Mouse (Mus musculus) CH12.LX (cell line): ENCODE results near the gene Fnd3c2. TPM values are rescaled to one million over a fixed set of nuclear protein-coding genes. Genes with fewer than 3 reads are reported as not detected.

ENCODE experiments used
- DNase-seq: peaks from one replicate; pipeline ENCODE4 v3.0.0-alpha.2; 2013; ENCODE audit errors: extremely low read depth
- H3K27ac ChIP-seq: 2 replicates; pipeline ENCODE4 v1.5.1; 2012; ENCODE audit warnings: low read depth, mild to moderate bottlenecking, control low read depth, moderate library complexity; ENCODE audit not compliant: insufficient read depth
- H3K27me3 ChIP-seq: replicated peaks from 2 replicates; pipeline ENCODE3; 2012; ENCODE audit warnings: inconsistent platforms
- H3K36me3 ChIP-seq, 2 experiments: replicated peaks in 1 of 2; 2 replicates each; pipeline versions ENCODE3 to v1.6.1; 2012; ENCODE audit warnings: inconsistent platforms in 1 of 2, low read length in 1 of 2, mild to moderate bottlenecking in 1 of 2, mixed read lengths in 1 of 2, moderate library complexity in 1 of 2; ENCODE audit not compliant: control insufficient read depth in 1 of 2, insufficient read depth in 1 of 2
- H3K4me1 ChIP-seq, 2 experiments: 2 replicates each; pipeline ENCODE4 v1.6.1; 2012; ENCODE audit warnings: inconsistent platforms in 1 of 2, moderate library complexity in 1 of 2; ENCODE audit not compliant: insufficient read depth in 2 of 2, control insufficient read depth in 1 of 2
- H3K4me2 ChIP-seq: 2 replicates; pipeline ENCODE4 v1.6.1; 2012; ENCODE audit warnings: low read depth, mild to moderate bottlenecking, control low read depth; ENCODE audit not compliant: poor library complexity, insufficient read depth, severe bottlenecking
- H3K4me3 ChIP-seq, 3 experiments: fragments of 150-350 bp in 1 of 3; sonication (generic) in 1 of 3; replicated peaks in 1 of 3; 2 replicates each; pipeline versions ENCODE3 to v1.5.1; 2011 to 2012; ENCODE audit warnings: low read depth in 2 of 3, low read length in 2 of 3, mild to moderate bottlenecking in 2 of 3, moderate library complexity in 2 of 3, control low read depth in 1 of 3, improper control_type of control experiment in 1 of 3, inconsistent platforms in 1 of 3, mixed read lengths in 1 of 3; ENCODE audit not compliant: poor library complexity in 1 of 3
- H3K79me2 ChIP-seq: replicated peaks from 2 replicates; pipeline ENCODE4 v1.6.1; 2012; ENCODE audit warnings: mild to moderate bottlenecking, moderate library complexity; ENCODE audit not compliant: control insufficient read depth, poor library complexity, insufficient read depth, severe bottlenecking; ENCODE audit errors: extremely low read depth
- H3K9ac ChIP-seq: 2 replicates; pipeline ENCODE4 v1.6.1; 2012; ENCODE audit warnings: low read depth, mild to moderate bottlenecking, control low read depth, moderate library complexity; ENCODE audit not compliant: insufficient read depth
- H3K9me3 ChIP-seq: replicated peaks from 2 replicates; pipeline ENCODE3; 2012; ENCODE audit warnings: low read length, inconsistent platforms, mixed read lengths
- BHLHE40 ChIP-seq: IDR thresholded peaks from 2 replicates; pipeline ENCODE4 v1.6.1; 2011; ENCODE audit warnings: mild to moderate bottlenecking, low read depth, low read length, improper control_type of control experiment
- CHD1 ChIP-seq: IDR thresholded peaks from 2 replicates; pipeline ENCODE4 v1.6.1; 2012; ENCODE audit warnings: low read depth, low read length, improper control_type of control experiment, inconsistent platforms
- CHD2 ChIP-seq: IDR thresholded peaks from 2 replicates; pipeline ENCODE4 v1.6.1; 2011; ENCODE audit warnings: low read length, improper control_type of control experiment
- CTCF ChIP-seq, 2 experiments: IDR thresholded peaks in 1 of 2; conservative IDR thresholded peaks in 1 of 2; 2 replicates each; pipeline ENCODE4 v1.5.1; 2011 to 2012; ENCODE audit warnings: low read depth in 2 of 2, low read length in 2 of 2, improper control_type of control experiment in 1 of 2, inconsistent platforms in 1 of 2, mild to moderate bottlenecking in 1 of 2, moderate library complexity in 1 of 2
- E2F4 ChIP-seq: IDR thresholded peaks from 2 replicates; pipeline ENCODE4 v1.6.1; 2011; ENCODE audit warnings: low read depth, low read length, improper control_type of control experiment; ENCODE audit not compliant: insufficient replicate concordance
- EP300 ChIP-seq: IDR thresholded peaks from 2 replicates; pipeline ENCODE4 v1.6.1; 2011; ENCODE audit warnings: low read length, improper control_type of control experiment
- GABPA ChIP-seq: IDR thresholded peaks from 2 replicates; pipeline ENCODE4 v1.6.1; 2012; ENCODE audit warnings: low read depth, low read length, improper control_type of control experiment, inconsistent platforms; ENCODE audit not compliant: insufficient replicate concordance
- HCFC1 ChIP-seq: IDR thresholded peaks from 2 replicates; pipeline ENCODE4 v1.6.1; 2012; ENCODE audit warnings: low read depth, mild to moderate bottlenecking, inconsistent platforms, low read length, improper control_type of control experiment
- IRF4 ChIP-seq: IDR thresholded peaks from 2 replicates; pipeline ENCODE4 v1.6.1; 2014; ENCODE audit warnings: low read depth, mild to moderate bottlenecking, inconsistent platforms, low read length, improper control_type of control experiment
- JUND ChIP-seq: conservative IDR thresholded peaks from 2 replicates; pipeline ENCODE4 v1.6.1; 2011; ENCODE audit warnings: low read depth, low read length, improper control_type of control experiment
- KAT2A ChIP-seq: IDR thresholded peaks from 2 replicates; pipeline ENCODE4 v1.6.1; 2012; ENCODE audit warnings: low read length, improper control_type of control experiment, inconsistent platforms; ENCODE audit not compliant: insufficient replicate concordance
- MAFK ChIP-seq: IDR thresholded peaks from 2 replicates; pipeline ENCODE4 v1.6.1; 2011; ENCODE audit warnings: low read length, improper control_type of control experiment; ENCODE audit not compliant: insufficient replicate concordance
- MAX ChIP-seq: IDR thresholded peaks from 2 replicates; pipeline ENCODE4 v1.6.1; 2011; ENCODE audit warnings: low read length, improper control_type of control experiment
- MAZ ChIP-seq: IDR thresholded peaks from 2 replicates; pipeline ENCODE4 v1.6.1; 2012; ENCODE audit warnings: low read depth, mild to moderate bottlenecking, inconsistent platforms, low read length, improper control_type of control experiment, moderate library complexity
- MEF2A ChIP-seq: IDR thresholded peaks from 2 replicates; pipeline ENCODE4 v1.6.1; 2014; ENCODE audit warnings: low read depth, mild to moderate bottlenecking, inconsistent platforms, low read length, improper control_type of control experiment, borderline replicate concordance
- MYC ChIP-seq: IDR thresholded peaks from 2 replicates; pipeline ENCODE4 v1.6.1; 2011; ENCODE audit warnings: low read depth, mild to moderate bottlenecking, improper control_type of control experiment, low read length
- NRF1 ChIP-seq: IDR thresholded peaks from 2 replicates; pipeline ENCODE4 v1.6.1; 2014; ENCODE audit warnings: low read depth, mild to moderate bottlenecking, inconsistent platforms, low read length, improper control_type of control experiment, moderate library complexity
- PAX5 ChIP-seq: IDR thresholded peaks from 2 replicates; pipeline ENCODE4 v1.6.1; 2012; ENCODE audit warnings: low read length, inconsistent platforms, mixed read lengths
- POLR2A ChIP-seq: IDR thresholded peaks from 2 replicates; pipeline ENCODE4 v1.6.1; 2011; ENCODE audit warnings: low read depth, mild to moderate bottlenecking, improper control_type of control experiment, low read length
- POLR2AphosphoS2 ChIP-seq: IDR thresholded peaks from 2 replicates; pipeline ENCODE4 v1.6.1; 2011; ENCODE audit warnings: low read depth, low read length, improper control_type of control experiment
- RAD21 ChIP-seq: IDR thresholded peaks from 2 replicates; pipeline ENCODE4 v1.6.1; 2011; ENCODE audit warnings: low read depth, mild to moderate bottlenecking, low read length, improper control_type of control experiment, moderate library complexity
- RCOR1 ChIP-seq: conservative IDR thresholded peaks from 2 replicates; pipeline ENCODE4 v1.6.1; 2012; ENCODE audit warnings: low read depth, mild to moderate bottlenecking, inconsistent platforms, low read length, improper control_type of control experiment
- SIN3A ChIP-seq: IDR thresholded peaks from 2 replicates; pipeline ENCODE4 v1.6.1; 2012; ENCODE audit warnings: low read length, improper control_type of control experiment, inconsistent platforms
- SMC3 ChIP-seq: IDR thresholded peaks from 2 replicates; pipeline ENCODE4 v1.6.1; 2011; ENCODE audit warnings: low read depth, low read length, improper control_type of control experiment
- TBP ChIP-seq: conservative IDR thresholded peaks from 2 replicates; pipeline ENCODE4 v1.6.1; 2011; ENCODE audit warnings: low read depth, low read length, improper control_type of control experiment
- TCF12 ChIP-seq: IDR thresholded peaks from 2 replicates; pipeline ENCODE4 v1.6.1; 2014; ENCODE audit warnings: low read depth, mild to moderate bottlenecking, inconsistent platforms, low read length, improper control_type of control experiment
- UBTF ChIP-seq: IDR thresholded peaks from 2 replicates; pipeline ENCODE4 v1.6.1; 2012; ENCODE audit warnings: low read depth, mild to moderate bottlenecking, inconsistent platforms, low read length, improper control_type of control experiment, moderate library complexity
- USF1 ChIP-seq: IDR thresholded peaks from 2 replicates; pipeline ENCODE4 v1.6.1; 2014; ENCODE audit warnings: low read depth, mild to moderate bottlenecking, inconsistent platforms, low read length, improper control_type of control experiment
- ZKSCAN1 ChIP-seq: IDR thresholded peaks from 2 replicates; pipeline ENCODE4 v1.6.1; 2012; ENCODE audit warnings: low read depth, inconsistent platforms, low read length, improper control_type of control experiment, borderline replicate concordance
- ZMIZ1 ChIP-seq: IDR thresholded peaks from 2 replicates; pipeline ENCODE4 v1.6.1; 2012; ENCODE audit warnings: low read depth, mild to moderate bottlenecking, inconsistent platforms, low read length, improper control_type of control experiment
- ZNF384 ChIP-seq: IDR thresholded peaks from 2 replicates; pipeline ENCODE4 v1.6.1; 2012; ENCODE audit warnings: low read depth, low read length, improper control_type of control experiment, inconsistent platforms
- dilution Hi-C: fragments of 300-500 bp; cut with MboI; formaldehyde crosslinking; loops from 2 replicates; pipeline ENCODE4 v1.14.3; 2020; ENCODE audit warnings: low sequenced_read_pairs; ENCODE audit not compliant: extremely low pct_unique_long_range_greater_than_20kb, extremely low pct_ligation_motif_present
- in situ Hi-C: fragments of 300-500 bp; cut with MboI; formaldehyde crosslinking; loops from 3 replicates; pipeline ENCODE4 v1.14.3; 2019; ENCODE audit warnings: low sequenced_read_pairs, low pct_ligation_motif_present, low pct_unique_long_range_greater_than_20kb, mixed read lengths
- polyA plus RNA-seq: library from polyadenylated mRNA; unstranded; fragments of >175 nt; gene quantifications from 2 replicates; pipeline ENCODE4 v1.2.1, GENCODE M21; 2012; ENCODE audit warnings: low read depth; ENCODE audit not compliant: insufficient read length
- total RNA-seq, 2 experiments: library from RNA; depleted of rRNA; stranded (reverse); fragments of 300-350 nt in 1 of 2; fragments of >200 nt in 1 of 2; gene quantifications; 2 replicates each; pipeline ENCODE4 v1.2.3; 2012 to 2014

Gene Fnd3c2
- total and polyA plus RNA-seq, 3 experiments = not detected

GRCm38 (mm10) chrX:106221058-106221457, 34.1 kb downstream of the Fnd3c2 start, which contains the start of gene Taf9b:
Gene Taf9b (minus strand): TSS chrX:106221158.
- in situ Hi-C loops (no loop called here), dilution Hi-C loops (no loop called here)
- H3K9ac ChIP-seq = no peak within 1 kb of the TSS
- no peak within 1 kb of the TSS for H3K27ac ChIP-seq
- peak within 1 kb of the TSS; percentile 7; the same call in 1 of the 2 replicates for H3K4me2 ChIP-seq
- no peak for DNase-seq
- no peaks in the 10 kb centered on the region for H3K36me3 ChIP-seq
- H3K9me3 ChIP-seq = no peaks in the 10 kb centered on the region
- H3K4me1 ChIP-seq = no peaks in the 10 kb centered on the region
- H3K4me3 ChIP-seq = peak within 1 kb of the TSS in 2 of 3 experiments; percentile 61 to 69
- H3K27me3 ChIP-seq = no peaks in the 10 kb centered on the region
- no peaks in the 10 kb centered on the region for H3K79me2 ChIP-seq
- TF ChIP-seq GABPA (no peak), TBP (no peak), PAX5 (no peak), USF1 (no peak), ZMIZ1 (no peak), MAFK (no peak), POLR2A (no peak), EP300 (no peak)

- dilution Hi-C loops = no loop called here
- in situ Hi-C loops = no loop called here
- TF ChIP-seq PAX5 (no peak), GABPA (no peak), E2F4 (no peak), UBTF (no peak; the same call in 1 of the 2 replicates), MYC (no peak), SMC3 (no peak), MAFK (no peak), IRF4 (no peak), ZNF384 (no peak), CHD2 (peak; percentile 37; the same call in 1 of the 2 replicates), SIN3A (0 out of 2 replicates have a peak, but pooled peaks have one; percentile 33), NRF1 (peak; percentile 54), MAZ (no peak), RCOR1 (no peak), MAX (no peak), POLR2A (peak; percentile 50; the same call in 1 of the 2 replicates), TCF12 (peak; percentile 43), CTCF (conservative IDR thresholded peaks at IDR 0.05 in 1 of 2, IDR thresholded peaks at IDR 0.05 in 1 of 2; ENCODE audit: low read depth in 2 of 2, low read length in 2 of 2) (no peak), POLR2AphosphoS2 (no peak), KAT2A (no peak), HCFC1 (no peak), JUND (no peak), CHD1 (no peak), ZKSCAN1 (no peak), RAD21 (no peak; the same call in 1 of the 2 replicates), BHLHE40 (no peak), MEF2A (no peak), USF1 (no peak)
These were observed 35.8 kb downstream of the Fnd3c2 start for GRCm38 (mm10) chrX:106219171-106220032.

More at GRCm38 (mm10) chrX:106219171-106220032, 35.8 kb downstream of the Fnd3c2 start:
- Histone ChIP-seq H3K9me3 (no peaks in the 10 kb centered on the region), H3K36me3 (no peaks in the 10 kb centered on the region), H3K27me3 (no peaks in the 10 kb centered on the region), H3K4me1 (no peaks in the 10 kb centered on the region), H3K27ac (no peak overlapping the region), H3K9ac (peak overlapping the region; percentile 68), H3K4me3 (peak overlapping the region; percentile 42 to 69 (median 61)), H3K4me2 (peak overlapping the region; percentile 7), H3K79me2 (no peaks in the 10 kb centered on the region)
- peak; percentile 64 for DNase-seq
